Mouse (Mus musculus): ENCODE measurements around the gene Prrt3. TPM values are rescaled to one million over a fixed set of nuclear protein-coding genes. Genes with fewer than 3 reads are reported as not detected.

Prrt3 gene
- not detected in 2 replicates for polyA plus RNA-seq (2011; ENCODE audit: insufficient read length, low read depth, missing spikeins)

DNA sequence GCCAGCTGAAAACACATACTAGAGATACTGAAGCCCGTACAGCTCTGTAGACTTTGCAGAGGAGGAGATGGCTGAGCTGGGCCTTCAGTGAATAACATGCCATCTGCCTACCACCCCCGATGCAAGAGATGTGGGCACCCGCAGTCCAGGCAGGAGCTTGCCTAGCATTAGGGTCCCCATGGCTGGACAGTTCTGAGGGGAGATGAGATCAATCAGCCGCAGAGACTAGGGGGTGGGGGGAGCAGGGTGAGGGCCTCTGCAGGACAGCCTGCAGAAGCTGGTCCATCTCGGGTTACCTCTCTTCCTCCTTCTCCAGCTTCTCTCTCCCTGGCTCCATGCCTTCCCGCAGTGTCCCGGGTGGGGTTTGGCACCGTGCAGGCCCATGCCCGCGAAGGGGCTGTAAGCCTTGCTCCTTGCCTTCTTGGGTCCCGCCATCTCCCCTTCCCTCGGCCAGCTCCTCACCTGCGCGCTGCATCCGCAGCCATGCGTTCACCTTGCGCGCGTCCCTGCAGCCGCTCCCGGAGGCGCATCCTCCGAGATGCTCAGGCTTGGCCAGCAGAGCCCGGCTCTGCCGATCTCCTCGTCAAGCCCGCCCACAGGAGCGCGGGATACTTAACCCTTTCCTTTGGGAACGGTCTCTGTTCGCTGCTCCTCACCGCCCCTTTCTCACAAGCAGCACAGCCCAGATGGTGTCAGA lies at the start of gene Prrt3:
Gene Prrt3 (minus strand): TSS at position 544 of the 697 bp plus-strand sequence.
- Histone ChIP-seq H3K4me1 (ENCODE audit: control insufficient read depth, insufficient read depth, low read length) (no peaks in the 10 kb centered on the region), H3K4me3 (ENCODE audit: insufficient read depth, low read length) (no peak within 1 kb of the TSS), H3K27ac (ENCODE audit: insufficient read depth, low read length) (no peak within 1 kb of the TSS)
- TF ChIP-seq POLR2A (IDR thresholded peaks at IDR 0.05; ENCODE audit: low read depth, low read length) (no peak), CTCF (IDR thresholded peaks at IDR 0.05; ENCODE audit: borderline replicate concordance, insufficient read depth, low read length) (no peak)

DNA sequence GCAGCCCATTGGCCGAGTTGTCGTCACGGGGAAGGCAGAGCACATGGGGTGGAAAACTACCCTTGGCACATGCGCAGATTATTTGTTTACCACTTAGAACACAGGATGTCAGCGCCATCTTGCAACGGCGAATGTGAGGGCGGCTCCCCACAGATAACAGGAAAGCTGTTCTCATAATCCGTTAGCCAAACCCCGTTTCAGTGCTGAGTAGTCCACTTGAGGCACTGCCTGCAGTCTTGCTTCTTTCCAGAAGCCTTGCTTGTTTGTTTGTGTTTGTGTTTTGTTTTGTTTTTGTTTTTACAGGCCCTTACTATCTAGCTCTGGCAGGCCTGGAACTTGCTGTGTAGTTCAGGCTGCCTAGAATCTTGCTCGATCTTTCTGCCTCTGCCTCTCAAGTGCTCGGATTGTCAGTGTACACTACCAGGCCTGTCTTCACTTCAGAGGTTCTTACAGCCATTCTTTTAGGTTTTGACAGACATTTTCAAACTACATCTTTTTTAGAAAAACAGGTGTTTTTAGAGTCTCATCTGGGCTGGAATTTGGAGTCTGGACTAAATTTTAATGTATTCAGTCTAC lies 42.3 kb upstream of the Prrt3 start:
- Histone ChIP-seq H3K4me1 (ENCODE audit: control insufficient read depth, insufficient read depth, low read length) (no peaks in the 10 kb centered on the region), H3K27ac (ENCODE audit: insufficient read depth, low read length) (no peak overlapping the region), H3K4me3 (ENCODE audit: insufficient read depth, low read length) (no peak overlapping the region)
- TF ChIP-seq CTCF (IDR thresholded peaks at IDR 0.05; ENCODE audit: borderline replicate concordance, insufficient read depth, low read length), result no peak
- no peak for TF ChIP-seq POLR2A (IDR thresholded peaks at IDR 0.05; ENCODE audit: low read depth, low read length)

DNA sequence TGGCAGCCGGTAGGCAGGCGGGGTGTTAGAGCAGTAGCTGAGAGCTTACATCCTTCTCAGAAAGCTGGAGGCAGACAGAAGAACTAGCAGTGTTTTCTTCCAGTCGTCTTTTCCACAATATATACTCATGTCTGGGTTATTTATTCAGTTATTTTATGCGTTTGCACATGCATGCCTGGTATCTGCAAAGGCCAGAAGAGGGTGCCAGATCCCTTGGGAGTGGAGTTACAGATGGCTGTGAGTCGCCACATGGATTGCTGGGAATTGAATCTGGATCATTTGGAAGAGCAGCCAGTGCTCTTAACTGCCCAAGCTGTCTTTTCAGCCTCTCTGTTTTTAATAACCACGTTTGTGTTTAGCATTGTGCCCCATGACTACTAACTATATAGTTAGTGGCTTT lies 39.9 kb upstream of the Prrt3 start:
- no peak overlapping the region for H3K27ac ChIP-seq (ENCODE audit: insufficient read depth, low read length)
- H3K4me3 ChIP-seq (ENCODE audit: insufficient read depth, low read length), result no peak overlapping the region
- no peak for TF ChIP-seq CTCF (IDR thresholded peaks at IDR 0.05; ENCODE audit: borderline replicate concordance, insufficient read depth, low read length)
- H3K4me1 ChIP-seq (ENCODE audit: control insufficient read depth, insufficient read depth, low read length), result no peaks in the 10 kb centered on the region

DNA sequence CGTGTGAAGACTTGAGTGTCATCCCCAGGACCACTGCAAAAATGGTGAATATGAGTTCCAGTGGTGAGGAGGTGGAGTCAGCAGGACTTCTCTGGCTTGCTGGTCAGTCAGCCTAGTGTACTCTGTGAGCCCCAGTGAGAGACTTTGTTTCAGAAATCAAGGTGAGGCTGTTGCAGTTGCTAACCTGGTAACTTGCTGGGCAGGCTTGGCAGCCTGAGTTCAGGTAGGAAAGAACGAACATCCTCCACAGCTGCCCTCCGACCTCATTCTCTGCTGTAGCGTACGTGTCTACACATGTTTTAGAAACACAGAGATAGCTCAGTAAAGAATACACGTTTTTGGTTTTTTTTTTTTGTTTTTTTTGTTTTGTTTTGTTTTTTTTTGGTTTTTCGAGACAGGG lies 33.2 kb upstream of the Prrt3 start:
- H3K4me3 ChIP-seq (ENCODE audit: insufficient read depth, low read length), result no peak overlapping the region

DNA sequence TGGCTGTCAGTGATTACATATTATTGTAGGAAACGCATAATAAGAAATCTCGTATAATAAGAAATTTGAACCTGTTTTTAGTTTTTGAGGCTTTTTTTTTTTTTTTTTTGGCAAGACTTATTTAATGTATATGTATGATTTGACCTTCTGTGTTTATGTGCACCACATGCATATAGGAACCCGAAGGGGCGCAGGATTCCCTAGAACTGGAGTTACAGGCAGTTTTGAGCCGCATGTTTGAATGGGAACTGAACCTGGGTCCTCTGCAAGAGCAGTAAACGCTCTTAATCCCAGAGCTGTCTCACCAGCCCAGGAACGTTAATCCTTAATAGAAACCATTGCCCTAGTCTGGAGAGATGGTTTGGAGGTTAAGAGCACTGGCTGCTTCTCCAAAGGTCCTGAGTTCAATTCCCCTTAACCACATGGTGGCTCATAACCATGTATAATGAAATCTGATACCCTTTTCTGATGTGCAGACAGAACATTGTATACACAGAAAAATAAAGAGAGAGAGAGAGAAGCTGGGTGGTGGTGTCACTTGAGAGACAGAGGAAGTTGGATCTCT lies 30.2 kb upstream of the Prrt3 start:
- Histone ChIP-seq H3K4me3 (ENCODE audit: insufficient read depth, low read length) (peak overlapping the region; percentile 96), H3K4me1 (ENCODE audit: control insufficient read depth, insufficient read depth, low read length) (peaks cover 2% of the 10 kb centered on the region; the same call in 1 of the 2 replicates), H3K27ac (ENCODE audit: insufficient read depth, low read length) (no peak overlapping the region)
- TF ChIP-seq CTCF (IDR thresholded peaks at IDR 0.05; ENCODE audit: borderline replicate concordance, insufficient read depth, low read length) (no peak), POLR2A (IDR thresholded peaks at IDR 0.05; ENCODE audit: low read depth, low read length) (no peak)

More for the DNA sequence above, 33.2 kb upstream of the Prrt3 start:
- TF ChIP-seq CTCF (IDR thresholded peaks at IDR 0.05; ENCODE audit: borderline replicate concordance, insufficient read depth, low read length) (no peak), POLR2A (IDR thresholded peaks at IDR 0.05; ENCODE audit: low read depth, low read length) (no peak)
- Histone ChIP-seq H3K27ac (ENCODE audit: insufficient read depth, low read length) (no peak overlapping the region), H3K4me1 (ENCODE audit: control insufficient read depth, insufficient read depth, low read length) (peaks cover 2% of the 10 kb centered on the region; the same call in 1 of the 2 replicates)

DNA sequence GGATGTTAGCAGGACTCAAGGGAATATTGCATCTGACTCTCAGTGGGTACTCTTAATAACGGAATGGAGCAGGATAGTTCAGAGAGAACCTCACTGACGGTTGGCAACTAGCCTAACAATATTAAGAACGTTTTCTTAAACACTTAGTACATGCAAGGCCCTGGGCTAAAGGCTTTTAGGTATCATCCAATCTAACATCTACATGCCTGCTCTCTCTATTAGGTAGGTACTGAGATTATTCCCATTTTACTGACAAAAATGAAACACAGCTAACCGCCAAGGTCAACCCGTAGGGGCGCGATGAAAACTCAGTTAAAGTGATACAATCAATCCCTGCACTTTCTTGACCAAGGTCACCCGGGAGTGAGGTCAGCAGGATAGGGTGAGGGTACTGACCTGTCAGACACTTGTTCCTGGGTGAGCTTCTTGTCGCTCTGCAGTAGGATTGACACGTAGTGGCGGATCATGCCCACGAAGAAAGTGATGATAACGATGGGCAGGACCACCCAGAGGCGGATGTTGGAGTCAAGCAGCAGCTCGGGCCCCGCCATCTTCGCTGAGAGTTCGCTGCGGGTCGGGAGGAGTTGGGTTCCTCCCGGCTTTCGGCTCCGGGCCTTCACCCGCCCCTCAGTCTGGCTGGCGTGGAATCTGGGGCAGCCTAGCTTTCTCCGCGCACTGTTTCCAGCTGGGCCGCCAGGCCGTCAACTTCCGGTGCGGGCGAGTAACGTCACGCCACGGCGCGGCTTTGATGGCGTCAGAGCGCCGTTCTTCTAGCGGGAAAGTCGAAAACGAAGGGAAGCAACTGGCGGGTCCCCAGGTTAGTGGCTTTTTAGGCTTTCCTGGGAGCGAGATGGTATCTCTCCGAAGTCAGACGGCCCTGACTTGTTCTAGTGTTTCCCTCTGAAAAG lies 29.5 kb upstream of the Prrt3 start, which contains the start of the genes Emc3 and Fancd2:
Gene Emc3 (minus strand): TSS at position 721 of the 908 bp plus-strand sequence.
Gene Fancd2 (plus strand): TSS at position 751 of the 908 bp plus-strand sequence.
- H3K27ac ChIP-seq (ENCODE audit: insufficient read depth, low read length), result peak within 1 kb of the TSS; percentile 7; the same call in 1 of the 2 replicates

DNA sequence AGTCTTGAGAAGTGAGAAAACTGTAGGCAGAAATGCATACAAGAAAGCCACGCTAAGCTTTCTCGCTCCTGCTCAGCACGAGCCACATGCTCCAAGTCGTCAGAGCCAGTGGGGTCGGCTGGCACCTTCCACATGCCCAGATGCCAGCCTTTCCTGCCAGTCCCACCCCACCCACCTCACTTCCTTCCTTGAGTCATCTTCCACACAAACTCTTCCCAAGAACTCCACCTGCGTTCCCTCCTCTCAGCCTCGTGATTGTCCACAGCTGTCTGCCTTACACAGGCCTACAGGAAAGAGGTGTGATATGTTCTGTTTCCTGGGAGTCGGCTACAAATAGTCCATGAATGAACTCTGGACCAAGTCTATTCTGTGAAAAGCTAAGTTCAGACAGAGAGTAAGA lies 21.7 kb upstream of the Prrt3 start:
- H3K27ac ChIP-seq (ENCODE audit: insufficient read depth, low read length), result no peak overlapping the region
- TF ChIP-seq CTCF (IDR thresholded peaks at IDR 0.05; ENCODE audit: borderline replicate concordance, insufficient read depth, low read length) (no peak), POLR2A (IDR thresholded peaks at IDR 0.05; ENCODE audit: low read depth, low read length) (no peak)
- no peak overlapping the region for H3K4me3 ChIP-seq (ENCODE audit: insufficient read depth, low read length)
- H3K4me1 ChIP-seq (ENCODE audit: control insufficient read depth, insufficient read depth, low read length), result peaks cover 11% of the 10 kb centered on the region

More for the DNA sequence above, 29.5 kb upstream of the Prrt3 start, which contains the start of the genes Emc3 and Fancd2:
- Histone ChIP-seq H3K4me1 (ENCODE audit: control insufficient read depth, insufficient read depth, low read length) (peaks cover 2% of the 10 kb centered on the region; the same call in 1 of the 2 replicates), H3K4me3 (ENCODE audit: insufficient read depth, low read length) (peak within 1 kb of the TSS; percentile 96)
- TF ChIP-seq CTCF (IDR thresholded peaks at IDR 0.05; ENCODE audit: borderline replicate concordance, insufficient read depth, low read length) (no peak), POLR2A (IDR thresholded peaks at IDR 0.05; ENCODE audit: low read depth, low read length) (peak; percentile 71)

DNA sequence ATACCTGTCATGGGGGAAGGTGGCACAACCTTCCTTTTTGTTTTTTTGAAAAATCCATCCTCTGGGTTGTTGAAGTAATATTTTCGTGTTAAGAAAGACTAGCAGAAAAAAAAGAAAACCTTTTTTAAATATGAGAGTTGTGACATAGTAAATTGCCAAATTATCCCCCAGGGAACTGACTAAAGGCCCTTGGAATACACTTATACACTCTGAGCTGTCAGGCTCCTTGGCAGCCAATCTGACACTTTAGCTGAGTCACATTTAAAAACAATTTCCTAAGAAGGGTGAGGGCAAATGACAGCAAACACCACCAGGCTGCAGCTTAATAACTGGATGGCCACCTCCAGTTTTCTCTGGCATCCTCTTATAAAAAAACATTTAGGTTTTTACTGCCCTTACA lies 20.6 kb upstream of the Prrt3 start:
- H3K27ac ChIP-seq (ENCODE audit: insufficient read depth, low read length), result no peak overlapping the region
- no peak for TF ChIP-seq POLR2A (IDR thresholded peaks at IDR 0.05; ENCODE audit: low read depth, low read length)
- no peak for TF ChIP-seq CTCF (IDR thresholded peaks at IDR 0.05; ENCODE audit: borderline replicate concordance, insufficient read depth, low read length)
- H3K4me1 ChIP-seq (ENCODE audit: control insufficient read depth, insufficient read depth, low read length), result peaks cover 11% of the 10 kb centered on the region
- H3K4me3 ChIP-seq (ENCODE audit: insufficient read depth, low read length), result no peak overlapping the region

DNA sequence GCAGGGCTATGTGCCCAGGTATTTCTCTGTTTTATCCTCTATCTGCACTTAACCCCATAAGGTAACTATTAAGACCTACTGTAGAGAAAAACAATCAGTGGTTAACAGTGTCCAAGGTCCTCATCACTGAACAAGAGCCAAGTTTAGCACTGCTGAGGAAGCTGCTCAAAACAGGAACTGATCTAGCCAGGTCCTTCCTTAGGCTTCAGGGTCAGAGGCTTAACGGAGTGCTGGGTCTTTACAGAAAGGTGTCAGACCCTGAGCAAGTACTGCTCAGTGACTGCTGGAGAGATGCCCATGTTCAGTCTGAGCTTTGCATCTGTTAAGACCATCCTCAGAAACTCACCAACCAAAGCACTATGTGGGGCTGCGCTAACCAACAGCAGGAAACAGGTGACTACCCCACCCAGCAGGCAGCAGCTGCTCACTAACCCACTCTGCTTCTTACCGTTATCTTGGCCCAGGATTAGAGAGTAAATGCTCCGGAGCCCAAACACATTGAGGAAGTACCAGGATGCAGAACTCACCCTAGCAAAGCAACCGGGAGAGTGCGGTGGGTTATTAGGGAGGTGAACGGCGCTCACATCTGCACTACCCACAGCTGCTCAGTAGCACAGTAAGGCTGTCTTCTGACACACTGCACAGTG lies 15.8 kb upstream of the Prrt3 start:
- Histone ChIP-seq H3K27ac (ENCODE audit: insufficient read depth, low read length) (no peak overlapping the region), H3K4me3 (ENCODE audit: insufficient read depth, low read length) (no peak overlapping the region), H3K4me1 (ENCODE audit: control insufficient read depth, insufficient read depth, low read length) (peaks cover 1% of the 10 kb centered on the region)
- TF ChIP-seq CTCF (IDR thresholded peaks at IDR 0.05; ENCODE audit: borderline replicate concordance, insufficient read depth, low read length) (no peak), POLR2A (IDR thresholded peaks at IDR 0.05; ENCODE audit: low read depth, low read length) (no peak)
